7 mouse cellular contexts compared by ENCODE assay signal in genomic region chr4:138859245-138859644, GRCm38 (mm10). TPM values are rescaled to one million over a fixed set of nuclear protein-coding genes. Genes with fewer than 3 reads are reported as not detected.
DNase-seq lines count a peak whose midpoint lies in the region; ATAC-seq lines count a peak whose summit lies in the region.

No protein-coding gene starts in this region.

- ATAC-seq in lung, embryonic 15.5 days (ENCODE audit: borderline replicate concordance, extremely low read depth, low FRiP score, low TSS enrichment): no peak
- no peak for ATAC-seq in midbrain, embryonic 11.5 days (ENCODE audit: low FRiP score)

- peak overlapping the region; percentile 45 for H3K4me2 ChIP-seq in lung, embryonic 15.5 days
- H3K4me2 ChIP-seq in midbrain, embryonic 11.5 days: peak overlapping the region; percentile 48

- 21% methylated on average over 9 of the region's 9 CpGs for WGBS in lung, embryonic 15.5 days
- 10% methylated on average over 9 of the region's 9 CpGs for WGBS in midbrain, embryonic 11.5 days

- H3K27me3 ChIP-seq in lung, embryonic 15.5 days: no peaks in the 10 kb centered on the region
- H3K27me3 ChIP-seq in midbrain, embryonic 11.5 days (ENCODE audit: control insufficient read depth, insufficient read depth, low read length): no peaks in the 10 kb centered on the region

- no peaks in the 10 kb centered on the region for H3K36me3 ChIP-seq in lung, embryonic 15.5 days
- H3K36me3 ChIP-seq in midbrain, embryonic 11.5 days (ENCODE audit: control insufficient read depth, insufficient read depth, low read length): no peaks in the 10 kb centered on the region

- no peak for DNase-seq in lung, postnatal 25 days (ENCODE audit: low spot score)
- DNase-seq in cerebellum, adult 9-11 months: peak; percentile 40
- DNase-seq in forelimb bud, embryonic 11.5 days (ENCODE audit: low read depth, low spot score): peak; percentile 41
- DNase-seq in midbrain, embryonic 11.5 days (ENCODE audit: low spot score, missing footprints): peak; percentile 92
- DNase-seq in frontal cortex, postnatal 25 days (ENCODE audit: low spot score in 2 of 2): no peak
- no peak for DNase-seq in thymus, postnatal 14 days

- H3K9ac ChIP-seq in lung, embryonic 15.5 days: no peak overlapping the region
- H3K9ac ChIP-seq in midbrain, embryonic 11.5 days (ENCODE audit: low read length): peak overlapping the region; percentile 29; the same call in 1 of the 2 replicates

- peak overlapping the region; percentile 15; the same call in 1 of the 2 replicates for H3K4me3 ChIP-seq in lung, embryonic 15.5 days
- peak overlapping the region; percentile 23 for H3K4me3 ChIP-seq in midbrain, embryonic 11.5 days (ENCODE audit: low read depth, low read length)

- no peak overlapping the region for H3K27ac ChIP-seq in lung, embryonic 15.5 days
- no peak overlapping the region for H3K27ac ChIP-seq in midbrain, embryonic 11.5 days (ENCODE audit: low read depth, low read length)

- H3K4me1 ChIP-seq in lung, embryonic 15.5 days: no peaks in the 10 kb centered on the region
- no peaks in the 10 kb centered on the region for H3K4me1 ChIP-seq in midbrain, embryonic 11.5 days (ENCODE audit: control insufficient read depth, insufficient read depth, low read length)

- H3K9me3 ChIP-seq in lung, embryonic 15.5 days: no peaks in the 10 kb centered on the region
- H3K9me3 ChIP-seq in midbrain, embryonic 11.5 days (ENCODE audit: control insufficient read depth, low read length): no peaks in the 10 kb centered on the region

RNA-seq across cellular contexts. Expression of gene Pla2g5, which starts 4.0 kb away (rescaled TPM):
- 0.44 and 0.50 TPM in 2 replicates for polyA plus RNA-seq in lung, embryonic 15.5 days (2015; fragmentation: Nextera tagmentation; extraction: Ambion mirVana)
- polyA plus RNA-seq in midbrain, embryonic 11.5 days (2014; fragmentation: Nextera tagmentation; extraction: Ambion mirVana): 0.22 TPM in 1 of 2 replicates, not detected in the other

RNA-seq across cellular contexts. Expression of gene Gm13030, which starts 14.5 kb away (rescaled TPM):
- polyA plus RNA-seq in lung, embryonic 15.5 days (2015; fragmentation: Nextera tagmentation; extraction: Ambion mirVana): not detected in 2 replicates
- polyA plus RNA-seq in midbrain, embryonic 11.5 days (2014; fragmentation: Nextera tagmentation; extraction: Ambion mirVana): not detected in 2 replicates

RNA-seq across cellular contexts. Expression of gene Pla2g2e, which starts 18.5 kb away (rescaled TPM):
- not detected in 2 replicates for polyA plus RNA-seq in lung, embryonic 15.5 days (2015; fragmentation: Nextera tagmentation; extraction: Ambion mirVana)
- polyA plus RNA-seq in midbrain, embryonic 11.5 days (2014; fragmentation: Nextera tagmentation; extraction: Ambion mirVana): not detected in 2 replicates

RNA-seq across cellular contexts. Expression of gene Otud3, which starts 54.5 kb away (rescaled TPM):
- polyA plus RNA-seq in lung, embryonic 15.5 days (2015; fragmentation: Nextera tagmentation; extraction: Ambion mirVana): 3.7 TPM in 2 replicates
- polyA plus RNA-seq in midbrain, embryonic 11.5 days (2014; fragmentation: Nextera tagmentation; extraction: Ambion mirVana): 2.7 and 3.0 TPM in 2 replicates

Comparison
In these comparisons a context has a peak if more than half of its experiments do, and no peak if none do; other contexts are left out.
1. DNase-seq: peak in cerebellum, adult 9-11 months (single experiment), forelimb bud, embryonic 11.5 days (single experiment) and midbrain, embryonic 11.5 days (single experiment); none in lung, postnatal 25 days (single experiment), frontal cortex, postnatal 25 days (0 of 2) and thymus, postnatal 14 days (single experiment).